Mouse (Mus musculus) thymus, adult 2 months (tissue): ENCODE measurements around the gene Pde5a.

Experiments
- CTCF ChIP-seq: fragments of 200-500 bp; IDR thresholded peaks from 2 replicates; pipeline ENCODE4 v1.5.1; 2012; ENCODE audit warnings: mild to moderate bottlenecking, control low read depth, low read length, moderate library complexity, borderline replicate concordance; ENCODE audit not compliant: control insufficient read depth, poor library complexity, insufficient read depth; ENCODE audit errors: extremely low read depth
- POLR2A ChIP-seq: fragments of 200-500 bp; IDR thresholded peaks from 2 replicates; pipeline ENCODE4 v1.6.1; 2012; ENCODE audit warnings: mild to moderate bottlenecking, low read length, control low read depth, moderate library complexity; ENCODE audit not compliant: control insufficient read depth, poor library complexity, insufficient read depth; ENCODE audit errors: extremely low read depth

GRCm38 (mm10) chr3:122708485-122708884 lies 20.3 kb upstream of the Pde5a start:
- TF ChIP-seq CTCF (no peak), POLR2A (no peak)
